Comparison of ENCODE assay signal across 8 mouse cellular contexts in genomic region chr2:150362113-150362877, GRCm38 (mm10). TPM values are rescaled to one million over a fixed set of nuclear protein-coding genes. Genes with fewer than 3 reads are reported as not detected.
A peak's percentile ranks its signal among the peaks of the same experiment; 100 is the strongest.
DNase-seq lines count a peak whose midpoint lies in the region; ATAC-seq lines count a peak whose summit lies in the region.
"Not testable (repeated sequence)": the region's sequence is repeated elsewhere in the genome, so short reads cannot be mapped to it uniquely, and the experiment has no call there.

3300002I08Rik (minus strand) TSS chr2:150362765.

- intact Hi-C loops in left cerebral cortex, postnatal 4 days (cut with DNase I): not testable (repeated sequence)

- ATAC-seq in embryonic facial prominence, embryonic 11.5 days (replicated peaks; ENCODE audit: insufficient number of reproducible peaks, low FRiP score, low TSS enrichment, low read depth): peak; percentile 99
- peak; percentile 100 for ATAC-seq in midbrain, embryonic 11.5 days (ENCODE audit: low FRiP score)

- H3K4me1 ChIP-seq in embryonic facial prominence, embryonic 11.5 days (ENCODE audit: control insufficient read depth, insufficient read depth, low read length); midbrain, embryonic 11.5 days (ENCODE audit: control insufficient read depth, insufficient read depth, low read length): not testable (repeated sequence)

- H3K9me3 ChIP-seq in embryonic facial prominence, embryonic 11.5 days (replicated peaks; ENCODE audit: control insufficient read depth, low read length); midbrain, embryonic 11.5 days (ENCODE audit: control insufficient read depth, low read length): not testable (repeated sequence)

- H3K4me2 ChIP-seq in embryonic facial prominence, embryonic 11.5 days (ENCODE audit: low read depth, low read length): peak within 1 kb of the TSS; percentile 33
- H3K4me2 ChIP-seq in midbrain, embryonic 11.5 days: peak within 1 kb of the TSS; percentile 40

- H3K9ac ChIP-seq in embryonic facial prominence, embryonic 11.5 days (replicated peaks; ENCODE audit: low read length): peak within 1 kb of the TSS; percentile 74
- H3K9ac ChIP-seq in midbrain, embryonic 11.5 days (ENCODE audit: low read length): peak within 1 kb of the TSS; percentile 77

- H3K27me3 ChIP-seq in embryonic facial prominence, embryonic 11.5 days (ENCODE audit: control insufficient read depth, insufficient read depth, low read length); midbrain, embryonic 11.5 days (ENCODE audit: control insufficient read depth, insufficient read depth, low read length): not testable (repeated sequence)

- WGBS in embryonic facial prominence, embryonic 11.5 days: 2% methylated on average over 14 of the region's 17 CpGs
- 3% methylated on average over 16 of the region's 17 CpGs for WGBS in midbrain, embryonic 11.5 days

- not testable (repeated sequence) for H3K36me3 ChIP-seq in embryonic facial prominence, embryonic 11.5 days (replicated peaks; ENCODE audit: control insufficient read depth, insufficient read depth, low read depth, low read length); midbrain, embryonic 11.5 days (ENCODE audit: control insufficient read depth, insufficient read depth, low read length)

- peak; percentile 82 for DNase-seq in adrenal gland, postnatal 25 days
- peak; percentile 91 for DNase-seq in embryonic facial prominence, embryonic 11.5 days (ENCODE audit: low spot score)
- peak; percentile 99 for DNase-seq in heart, adult 11 months
- peak; percentile 93 for DNase-seq in kidney, adult 11 months
- peak; percentile 85 for DNase-seq in left cerebral cortex, postnatal 4 days
- peak; percentile 95 for DNase-seq in midbrain, embryonic 11.5 days (ENCODE audit: low spot score, missing footprints)
- DNase-seq in right cerebral cortex, postnatal 4 days: peak; percentile 80
- DNase-seq in yolk sac, embryonic 10.5 days (ENCODE audit: low spot score): peak; percentile 90

- not testable (repeated sequence) for H3K27ac ChIP-seq in embryonic facial prominence, embryonic 11.5 days (replicated peaks; ENCODE audit: low read depth, low read length)
- H3K27ac ChIP-seq in midbrain, embryonic 11.5 days (ENCODE audit: low read depth, low read length): peak within 1 kb of the TSS; percentile 47; the same call in 1 of the 2 replicates

- H3K4me3 ChIP-seq in embryonic facial prominence, embryonic 11.5 days (ENCODE audit: low read depth, low read length): peak within 1 kb of the TSS; percentile 49
- peak within 1 kb of the TSS; percentile 53 for H3K4me3 ChIP-seq in midbrain, embryonic 11.5 days (ENCODE audit: low read depth, low read length)

RNA-seq across cellular contexts. Expression of gene 3300002I08Rik, which starts in this region (rescaled TPM):
- 9.0 and 9.8 TPM in 2 replicates for total RNA-seq in adrenal gland, postnatal 25 days (2021)
- polyA plus RNA-seq in embryonic facial prominence, embryonic 11.5 days (2014; fragmentation: Nextera tagmentation; extraction: Ambion mirVana): 9.1 and 9.2 TPM in 2 replicates
- 10 to 100 TPM; 11.1 to 12.6 TPM for total RNA-seq in left cerebral cortex, postnatal 4 days (2021)
- polyA plus RNA-seq in midbrain, embryonic 11.5 days (2014; fragmentation: Nextera tagmentation; extraction: Ambion mirVana): 10.1 and 10.8 TPM in 2 replicates
